Mouse (Mus musculus): Measurements from ENCODE around the gene Aktip. TPM values are rescaled to one million over a fixed set of nuclear protein-coding genes. Genes with fewer than 3 reads are reported as not detected.

Aktip gene
- polyA plus RNA-seq, 1 experiment from 2014 or later: 138 TPM

- Histone ChIP-seq H3K27me3 (no peaks in the 10 kb centered on the region), H3K4me1 (peaks cover 23% of the 10 kb centered on the region), H3K9ac (replicated peaks) (peak overlapping the region; percentile 75), H3K4me3 (peak overlapping the region; percentile 82), H3K36me3 (no peaks in the 10 kb centered on the region), H3K9me3 (no peaks in the 10 kb centered on the region), H3K4me2 (replicated peaks) (peak overlapping the region; percentile 65), H3K27ac (replicated peaks) (peak overlapping the region; percentile 85)
- ATAC-seq (replicated peaks): peak; percentile 87
- WGBS: under 1% methylated on average over 34 of the region's 34 CpGs
Measured at GRCm38 (mm10) chr8:91070275-91070859, 129.4 kb downstream of the Aktip start.

DNA sequence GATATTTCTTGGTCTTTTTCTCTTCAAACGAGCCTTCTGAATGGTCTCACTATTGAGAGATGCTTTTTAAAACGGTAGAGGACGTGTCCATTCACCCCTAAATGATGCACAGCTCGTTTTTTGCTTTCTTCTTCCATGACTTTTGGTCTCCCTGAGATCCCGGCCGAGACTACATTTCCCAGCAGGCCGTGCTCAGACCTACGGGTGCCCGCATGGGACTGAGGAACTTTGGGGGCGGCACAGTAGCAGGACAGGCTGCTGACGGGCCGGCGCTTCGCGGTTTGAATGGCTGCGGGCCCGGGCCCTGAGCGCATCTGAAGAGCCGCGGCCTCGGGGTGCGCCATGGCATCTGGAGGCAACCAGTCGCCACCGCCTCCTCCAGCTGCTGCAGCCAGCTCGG lies 129.9 kb downstream of the Aktip start, which contains the start of gene Rbl2:
TSS of gene Rbl2 (plus strand) at position 224 of the 400 bp plus-strand sequence.
- ATAC-seq (replicated peaks): peak; percentile 98
- peaks cover 23% of the 10 kb centered on the region for H3K4me1 ChIP-seq
- peak within 1 kb of the TSS; percentile 85 for H3K27ac ChIP-seq (replicated peaks)
- WGBS: under 1% methylated on average over 25 of the region's 25 CpGs
- peak within 1 kb of the TSS; percentile 65 for H3K4me2 ChIP-seq (replicated peaks)
- H3K36me3 ChIP-seq: no peaks in the 10 kb centered on the region
- H3K9ac ChIP-seq (replicated peaks): peak within 1 kb of the TSS; percentile 75
- H3K4me3 ChIP-seq: peak within 1 kb of the TSS; percentile 82
- H3K27me3 ChIP-seq: no peaks in the 10 kb centered on the region
- H3K9me3 ChIP-seq: no peaks in the 10 kb centered on the region

GRCm38 (mm10) chr8:91069407-91069806 lies 130.4 kb downstream of the Aktip start:
- peaks cover 23% of the 10 kb centered on the region for H3K4me1 ChIP-seq
- no peak overlapping the region for H3K27ac ChIP-seq (replicated peaks)
- ATAC-seq (replicated peaks): peak; percentile 6; the same call in 1 of the 2 replicates
- peak overlapping the region; percentile 65 for H3K4me2 ChIP-seq (replicated peaks)
- H3K36me3 ChIP-seq: no peaks in the 10 kb centered on the region
- peak overlapping the region; percentile 82 for H3K4me3 ChIP-seq
- H3K9me3 ChIP-seq: no peaks in the 10 kb centered on the region
- no peaks in the 10 kb centered on the region for H3K27me3 ChIP-seq
- WGBS: 9% methylated on average over 10 of the region's 10 CpGs
- H3K9ac ChIP-seq (replicated peaks): peak overlapping the region; percentile 75

DNA sequence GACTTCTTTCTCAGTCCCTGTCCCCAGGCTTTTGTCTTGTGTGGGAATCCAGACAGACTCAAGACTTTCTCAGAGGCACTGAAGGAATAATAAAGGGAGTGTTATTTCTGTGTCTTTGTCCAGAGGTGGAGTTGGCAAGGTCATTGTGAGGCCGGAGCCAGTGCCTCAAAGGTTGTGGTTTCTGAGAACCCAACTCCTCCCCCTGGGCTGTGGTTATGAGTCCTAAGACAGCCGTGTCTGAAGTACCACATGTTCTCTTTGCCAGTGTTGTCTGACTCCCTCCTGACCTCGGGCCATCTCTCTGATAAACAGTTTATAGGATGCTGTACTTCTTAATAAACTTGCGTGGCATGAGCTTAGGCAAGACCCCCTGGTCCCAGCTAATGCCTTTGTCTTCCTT lies 134.6 kb downstream of the Aktip start:
- 72% methylated on average over 4 of the region's 4 CpGs for WGBS
- no peak overlapping the region for H3K9ac ChIP-seq (replicated peaks)
- H3K4me2 ChIP-seq (replicated peaks): no peak overlapping the region
- no peak for ATAC-seq (replicated peaks)
- H3K9me3 ChIP-seq: no peaks in the 10 kb centered on the region
- H3K27me3 ChIP-seq: no peaks in the 10 kb centered on the region
- no peak overlapping the region for H3K4me3 ChIP-seq
- no peaks in the 10 kb centered on the region for H3K36me3 ChIP-seq
- no peak overlapping the region for H3K27ac ChIP-seq (replicated peaks)
- H3K4me1 ChIP-seq: peaks cover 5% of the 10 kb centered on the region

Other genes starting within 250 kb of the Aktip start
- 20.5 and 22.0 TPM in 2 replicates for gene Rbl2, start 129.9 kb downstream of the Aktip start, polyA plus RNA-seq (2015; fragmentation: Nextera tagmentation; extraction: Ambion mirVana)
- gene Rpgrip1l, start 113.3 kb upstream of the Aktip start, polyA plus RNA-seq (2015; fragmentation: Nextera tagmentation; extraction: Ambion mirVana): 13.6 and 14.0 TPM in 2 replicates
- gene Fto, start 113.5 kb upstream of the Aktip start, polyA plus RNA-seq (2015; fragmentation: Nextera tagmentation; extraction: Ambion mirVana): 111 and 114 TPM in 2 replicates